Mouse (Mus musculus) liver, embryonic 11.5 days (tissue): Measurements from ENCODE around the gene Bud13. TPM values are rescaled to one million over a fixed set of nuclear protein-coding genes. Genes with fewer than 3 reads are reported as not detected.
"Not testable (repeated sequence)": the region's sequence is repeated elsewhere in the genome, so short reads cannot be mapped to it uniquely, and the experiment has no call there.

Source experiments
- ATAC-seq: fragments of 200-750 bp; cut with Nextera tagmentation; replicated peaks from 2 replicates; pipeline ENCODE4 v1.8.0; 2017; ENCODE audit warnings: moderate number of reproducible peaks, mild to moderate bottlenecking, moderate TSS enrichment, moderate library complexity; ENCODE audit not compliant: low FRiP score
- DNase-seq: peaks from one replicate; pipeline ENCODE4 v3.0.0-alpha.2; 2017; ENCODE audit warnings: low spot score
- H3K27ac ChIP-seq: fragments of 300-500 bp; sonication (generic); 2 replicates; pipeline ENCODE4 v1.5.1; 2014; ENCODE audit warnings: mild to moderate bottlenecking, low read depth, low read length, control low read depth
- H3K27me3 ChIP-seq: fragments of 300-500 bp; sonication (generic); replicated peaks from 2 replicates; pipeline ENCODE4 v1.6.1; 2014; ENCODE audit warnings: low read length, mixed read lengths; ENCODE audit not compliant: control insufficient read depth, insufficient read depth
- H3K36me3 ChIP-seq: fragments of 300-500 bp; sonication (generic); 2 replicates; pipeline ENCODE4 v1.6.1; 2014; ENCODE audit warnings: mild to moderate bottlenecking, low read length, moderate library complexity, mixed read lengths; ENCODE audit not compliant: control insufficient read depth, insufficient read depth
- H3K4me1 ChIP-seq: fragments of 300-500 bp; sonication (generic); replicated peaks from 2 replicates; pipeline ENCODE4 v1.6.1; 2014; ENCODE audit warnings: low read length, mixed read lengths; ENCODE audit not compliant: control insufficient read depth, insufficient read depth
- H3K4me2 ChIP-seq: fragments of 300-500 bp; sonication (generic); 2 replicates; pipeline ENCODE4 v1.6.1; 2014; ENCODE audit warnings: mild to moderate bottlenecking, control low read depth, moderate library complexity
- H3K4me3 ChIP-seq: fragments of 300-500 bp; sonication (generic); 2 replicates; pipeline ENCODE4 v1.5.1; 2014; ENCODE audit warnings: low read depth, low read length, control low read depth
- H3K9ac ChIP-seq: fragments of 300-500 bp; sonication (generic); 2 replicates; pipeline ENCODE4 v1.6.1; 2014; ENCODE audit warnings: low read depth, low read length, control low read depth
- H3K9me3 ChIP-seq: fragments of 300-500 bp; sonication (generic); 2 replicates; pipeline ENCODE4 v1.6.1; 2016; ENCODE audit warnings: low read length, inconsistent platforms, mixed read lengths; ENCODE audit not compliant: control insufficient read depth
- WGBS: fragments of 180-500 bp; shearing (Covaris S2); extraction: QIAGEN DNeasy Blood & Tissue Kit; methylation state at CpG from one replicate; pipeline ENCODE4 v1.1.7; 2014; 5-methylcytosine and 5-hydroxymethylcytosine counted together
- polyA plus RNA-seq: library from polyadenylated mRNA; unstranded; fragments of >200 nt; fragmentation: Nextera tagmentation; extraction: Ambion mirVana; gene quantifications from 2 replicates; pipeline ENCODE4 v1.2.1, GENCODE M21; 2014

Bud13 gene
- polyA plus RNA-seq, 1 experiment from 2014 or later, result 22.4 TPM

DNA sequence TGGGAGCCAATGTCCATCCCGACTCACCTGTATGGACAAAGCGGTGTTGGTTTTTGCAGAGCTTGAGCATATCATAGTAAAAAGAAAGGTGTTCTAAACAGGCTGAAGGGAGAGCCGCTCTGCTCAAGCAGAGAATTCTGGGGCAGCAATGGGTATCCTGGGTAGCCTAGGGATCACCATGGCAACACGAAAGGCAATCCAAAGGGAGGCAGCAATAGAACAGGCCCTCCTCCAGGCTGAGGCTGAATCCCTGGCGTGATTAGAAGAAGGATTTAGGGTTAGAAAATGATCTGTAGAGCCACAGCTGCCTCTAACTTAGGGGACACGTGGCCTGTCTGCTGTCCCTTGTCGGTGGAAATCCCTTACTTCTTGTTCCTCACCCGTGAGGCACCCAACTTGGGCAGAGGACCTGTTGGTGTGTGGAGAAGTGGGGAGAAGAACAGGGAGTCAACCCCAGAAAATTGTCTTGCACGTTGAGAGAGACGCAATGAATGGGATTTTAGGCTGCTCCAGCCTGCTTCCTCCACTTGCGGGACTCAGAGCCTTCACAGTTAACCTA is 33.1 kb downstream of the Bud13 start:
- Histone ChIP-seq H3K9me3 (no peaks in the 10 kb centered on the region), H3K27me3 (0 out of 2 replicates have a peak, but pooled peaks cover 2% of the 10 kb centered on the region), H3K9ac (no peak overlapping the region), H3K27ac (no peak overlapping the region), H3K4me3 (no peak overlapping the region), H3K4me2 (no peak overlapping the region), H3K36me3 (no peaks in the 10 kb centered on the region), H3K4me1 (no peaks in the 10 kb centered on the region)
- DNase-seq (no peak), ATAC-seq (no peak)
- 65% methylated on average over 11 of the region's 11 CpGs for WGBS

DNA sequence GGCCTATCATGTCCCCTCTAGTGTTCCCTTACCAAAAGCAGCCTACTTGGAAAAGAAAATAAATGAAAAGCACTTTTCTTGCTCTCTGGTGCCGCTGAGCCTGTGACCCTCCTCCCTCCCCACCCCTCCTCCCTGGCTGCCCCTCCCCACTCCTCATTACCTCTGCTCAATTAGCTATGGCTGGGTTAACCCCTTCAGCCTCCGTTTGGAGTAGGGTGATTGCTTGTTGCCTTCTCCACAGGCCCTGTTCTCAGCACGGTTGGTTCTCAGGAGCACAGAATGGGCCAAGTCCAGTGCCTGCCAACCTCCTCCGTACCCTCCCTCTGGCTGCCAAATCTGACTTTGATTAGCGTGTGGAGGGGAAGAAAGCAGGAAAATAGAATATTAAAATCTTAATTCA is 33.6 kb downstream of the Bud13 start:
- no peak overlapping the region for H3K27ac ChIP-seq
- no peak overlapping the region for H3K4me2 ChIP-seq
- DNase-seq (no peak), ATAC-seq (no peak)
- no peaks in the 10 kb centered on the region for H3K9me3 ChIP-seq
- 0 out of 2 replicates have a peak, but pooled peaks cover 2% of the 10 kb centered on the region for H3K27me3 ChIP-seq
- no peak overlapping the region for H3K4me3 ChIP-seq
- no peaks in the 10 kb centered on the region for H3K4me1 ChIP-seq
- no peak overlapping the region for H3K9ac ChIP-seq
- H3K36me3 ChIP-seq, result no peaks in the 10 kb centered on the region
- 49% methylated on average over 5 of the region's 5 CpGs for WGBS

GRCm38 (mm10) chr9:46316909-46317308 is 34.1 kb downstream of the Bud13 start:
- no peaks in the 10 kb centered on the region for H3K4me1 ChIP-seq
- H3K27me3 ChIP-seq, result 0 out of 2 replicates have a peak, but pooled peaks cover 2% of the 10 kb centered on the region
- no peak overlapping the region for H3K4me2 ChIP-seq
- H3K36me3 ChIP-seq, result no peaks in the 10 kb centered on the region
- DNase-seq, result no peak
- H3K9me3 ChIP-seq, result no peaks in the 10 kb centered on the region
- WGBS, result 58% methylated on average over 8 of the region's 8 CpGs
- no peak for ATAC-seq
- no peak overlapping the region for H3K27ac ChIP-seq
- no peak overlapping the region for H3K4me3 ChIP-seq
- no peak overlapping the region for H3K9ac ChIP-seq

GRCm38 (mm10) chr9:46317957-46318356 is 35.1 kb downstream of the Bud13 start:
- WGBS, result 83% methylated on average over 3 of the region's 3 CpGs
- H3K4me3 ChIP-seq, result no peak overlapping the region

GRCm38 (mm10) chr9:46319886-46320285 is 37.1 kb downstream of the Bud13 start, which contains the start of gene 4931429L15Rik:
TSS of gene 4931429L15Rik (minus strand) at chr9:46319986.
- H3K9ac ChIP-seq, H3K27me3 ChIP-seq, H3K4me1 ChIP-seq, H3K4me2 ChIP-seq, H3K4me3 ChIP-seq, H3K9me3 ChIP-seq, DNase-seq, H3K36me3 ChIP-seq, ATAC-seq, H3K27ac ChIP-seq: not testable (repeated sequence)
- WGBS, result 85% methylated on average over 6 of the region's 6 CpGs

More at GRCm38 (mm10) chr9:46317957-46318356, 35.1 kb downstream of the Bud13 start:
- H3K9ac ChIP-seq, result no peak overlapping the region
- H3K36me3 ChIP-seq, result no peaks in the 10 kb centered on the region
- ATAC-seq (no peak), DNase-seq (no peak)
- H3K9me3 ChIP-seq, result no peaks in the 10 kb centered on the region
- no peak overlapping the region for H3K27ac ChIP-seq
- 0 out of 2 replicates have a peak, but pooled peaks cover 2% of the 10 kb centered on the region for H3K27me3 ChIP-seq
- H3K4me1 ChIP-seq, result no peaks in the 10 kb centered on the region
- H3K4me2 ChIP-seq, result no peak overlapping the region

DNA sequence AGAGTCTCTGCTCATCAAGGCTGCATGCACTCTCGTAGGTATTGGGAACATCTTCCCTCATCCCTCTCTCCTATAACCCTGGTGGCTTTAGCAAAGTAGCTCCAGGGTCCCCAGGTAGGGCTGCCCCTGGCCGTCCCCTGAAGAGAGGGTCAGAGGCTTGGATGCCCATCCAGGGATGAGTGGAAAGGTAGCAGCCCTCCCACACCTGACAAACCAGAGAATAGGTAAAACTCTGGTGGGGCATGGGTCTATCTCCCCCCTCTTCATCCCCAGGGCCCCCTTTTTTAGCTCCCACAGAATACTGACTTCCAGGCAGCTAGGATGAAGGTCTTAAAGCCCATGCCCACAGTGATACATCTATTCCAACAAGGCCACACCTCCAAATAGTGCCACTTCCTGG is 37.7 kb downstream of the Bud13 start:
- H3K4me1 ChIP-seq, result no peaks in the 10 kb centered on the region
- no peak overlapping the region for H3K4me2 ChIP-seq

DNA sequence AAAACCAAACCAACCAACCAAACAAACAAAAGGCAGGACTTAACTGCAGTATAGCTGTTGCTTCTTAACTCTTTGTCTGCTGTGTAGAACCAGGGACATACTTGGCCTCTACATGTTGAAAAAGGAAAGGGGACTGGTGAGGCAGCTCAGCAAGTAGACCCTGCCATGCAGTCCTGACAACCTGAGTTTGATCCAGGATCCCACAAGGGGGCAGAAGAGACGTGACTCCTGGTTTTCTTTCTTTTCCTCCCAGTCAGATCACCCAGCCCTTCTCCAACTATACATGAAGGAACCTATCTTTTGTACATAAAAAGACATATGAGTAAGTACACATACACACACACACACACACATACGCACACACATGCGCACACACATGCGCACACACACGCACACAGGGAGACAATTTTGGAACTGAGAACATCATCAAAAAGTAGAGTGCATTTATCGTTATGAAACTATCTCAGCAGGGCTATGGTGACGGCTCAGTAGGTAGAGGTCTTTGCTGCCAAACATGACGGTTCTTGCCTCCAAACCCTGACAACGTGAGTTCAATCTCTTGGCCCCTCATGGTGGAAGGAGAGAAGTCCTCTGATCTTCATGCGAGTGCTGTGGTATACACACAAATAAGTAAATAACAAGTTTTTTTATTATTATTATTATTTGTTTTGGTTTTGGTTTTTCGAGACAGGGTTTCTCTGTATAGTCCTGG is 44.0 kb downstream of the Bud13 start:
- no peak overlapping the region for H3K9ac ChIP-seq
- ATAC-seq (no peak), DNase-seq (no peak)
- no peak overlapping the region for H3K27ac ChIP-seq
- no peak overlapping the region for H3K4me3 ChIP-seq
- H3K4me1 ChIP-seq, result peaks cover 4% of the 10 kb centered on the region
- WGBS, result 87% methylated on average over 11 of the region's 11 CpGs
- no peaks in the 10 kb centered on the region for H3K9me3 ChIP-seq
- H3K36me3 ChIP-seq, result no peaks in the 10 kb centered on the region
- no peak overlapping the region for H3K4me2 ChIP-seq
- H3K27me3 ChIP-seq, result peaks cover 5% of the 10 kb centered on the region

More for the DNA sequence above, 37.7 kb downstream of the Bud13 start:
- H3K36me3 ChIP-seq, result no peaks in the 10 kb centered on the region
- DNase-seq, result no peak
- no peak overlapping the region for H3K9ac ChIP-seq
- no peak overlapping the region for H3K27ac ChIP-seq
- no peaks in the 10 kb centered on the region for H3K9me3 ChIP-seq
- WGBS, result 79% methylated on average over 2 of the region's 2 CpGs
- ATAC-seq, result no peak
- H3K27me3 ChIP-seq, result peaks cover 2% of the 10 kb centered on the region; the same call in 1 of the 2 replicates
- H3K4me3 ChIP-seq, result no peak overlapping the region

DNA sequence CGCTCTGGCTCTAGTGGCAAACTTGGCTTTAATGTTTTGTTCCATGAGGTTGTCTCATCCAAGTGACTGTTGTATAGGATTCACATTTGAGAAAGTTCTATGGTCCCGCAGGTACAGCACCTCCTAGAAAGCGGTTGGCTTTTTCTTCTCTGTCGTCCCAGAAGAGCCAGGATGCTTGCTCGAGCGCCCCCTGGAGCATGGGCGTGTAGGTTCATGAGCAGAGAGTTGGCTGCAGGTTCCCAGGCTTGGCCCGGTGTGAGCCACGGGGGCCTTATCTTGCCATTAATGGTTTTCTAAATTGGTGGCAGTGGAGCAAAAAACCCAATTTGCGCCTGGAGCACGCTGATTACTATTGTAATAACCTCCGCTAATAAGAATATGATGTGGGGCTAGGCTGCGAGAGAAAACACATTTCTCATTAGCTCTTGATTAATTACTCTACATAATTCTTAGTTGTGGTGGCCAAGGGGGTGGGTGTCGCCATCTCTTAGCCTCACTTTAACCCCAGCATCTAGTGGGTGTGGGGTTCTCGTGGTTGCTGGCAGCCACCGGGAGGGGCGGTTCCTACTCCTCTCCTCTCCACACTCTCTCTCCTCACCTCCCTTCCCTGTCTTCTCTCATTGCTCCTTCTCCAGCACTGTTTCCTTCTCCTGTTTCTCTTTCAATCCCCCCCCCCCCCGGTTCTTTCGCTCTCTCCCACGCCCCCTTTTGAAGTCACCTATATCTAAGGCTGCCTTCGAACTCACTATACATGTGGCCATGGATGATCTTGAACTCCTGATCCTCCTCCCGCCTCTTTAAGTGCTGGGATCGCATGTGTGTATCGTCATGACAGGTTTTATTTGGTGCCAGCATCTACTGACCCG is 45.1 kb downstream of the Bud13 start:
- ATAC-seq (no peak), DNase-seq (peak; percentile 49)
- Histone ChIP-seq H3K27me3 (peaks cover 8% of the 10 kb centered on the region), H3K36me3 (no peaks in the 10 kb centered on the region), H3K4me2 (peak overlapping the region; percentile 84), H3K9me3 (no peaks in the 10 kb centered on the region), H3K4me3 (no peak overlapping the region), H3K27ac (no peak overlapping the region), H3K9ac (peak overlapping the region; percentile 64; the same call in 1 of the 2 replicates), H3K4me1 (peaks cover 4% of the 10 kb centered on the region)
- 60% methylated on average over 25 of the region's 25 CpGs for WGBS
